Mouse (Mus musculus) hindbrain, embryonic 11.5 days (tissue): ENCODE measurements around the gene Bhlha15. TPM values are rescaled to one million over a fixed set of nuclear protein-coding genes. Genes with fewer than 3 reads are reported as not detected.

Source experiments
- ATAC-seq: fragments of 200-750 bp; cut with Nextera tagmentation; 2 replicates; pipeline ENCODE4 v1.8.0; 2017; ENCODE audit warnings: mild to moderate bottlenecking, moderate TSS enrichment, moderate library complexity; ENCODE audit not compliant: low FRiP score
- DNase-seq: peaks from one replicate; pipeline ENCODE4 v3.0.0-alpha.2; 2015; ENCODE audit warnings: low spot score
- H3K27ac ChIP-seq: fragments of 300-500 bp; sonication (generic); 2 replicates; pipeline ENCODE4 v1.5.1; 2014; ENCODE audit warnings: mild to moderate bottlenecking, low read depth, low read length
- H3K27me3 ChIP-seq: fragments of 300-500 bp; sonication (generic); 2 replicates; pipeline ENCODE4 v1.6.1; 2014; ENCODE audit warnings: mild to moderate bottlenecking, low read length, moderate library complexity, mixed read lengths; ENCODE audit not compliant: control insufficient read depth, insufficient read depth
- H3K36me3 ChIP-seq: fragments of 300-500 bp; sonication (generic); 2 replicates; pipeline ENCODE4 v1.6.1; 2014; ENCODE audit warnings: mild to moderate bottlenecking, low read length, moderate library complexity, mixed read lengths; ENCODE audit not compliant: control insufficient read depth, insufficient read depth
- H3K4me1 ChIP-seq: fragments of 300-500 bp; sonication (generic); replicated peaks from 2 replicates; pipeline ENCODE4 v1.6.1; 2014; ENCODE audit warnings: low read length, mixed read lengths; ENCODE audit not compliant: control insufficient read depth, insufficient read depth
- H3K4me2 ChIP-seq: fragments of 300-500 bp; sonication (generic); replicated peaks from 2 replicates; pipeline ENCODE4 v1.6.1; 2014; ENCODE audit warnings: mild to moderate bottlenecking, low read depth, low read length
- H3K4me3 ChIP-seq: fragments of 300-500 bp; sonication (generic); 2 replicates; pipeline ENCODE4 v1.5.1; 2014; ENCODE audit warnings: low read depth, low read length
- H3K9ac ChIP-seq: fragments of 300-500 bp; sonication (generic); 2 replicates; pipeline ENCODE4 v1.6.1; 2014; ENCODE audit warnings: low read depth, low read length
- H3K9me3 ChIP-seq: fragments of 300-500 bp; sonication (generic); 2 replicates; pipeline ENCODE4 v1.6.1; 2016; ENCODE audit warnings: low read length; ENCODE audit not compliant: control insufficient read depth
- WGBS: fragments of 180-500 bp; shearing (Covaris S2); extraction: QIAGEN DNeasy Blood & Tissue Kit; methylation state at CpG from one replicate; pipeline ENCODE4 v1.1.7; 2014; 5-methylcytosine and 5-hydroxymethylcytosine counted together
- polyA plus RNA-seq: library from polyadenylated mRNA; unstranded; fragments of >200 nt; fragmentation: Nextera tagmentation; extraction: Ambion mirVana; gene quantifications from 2 replicates; pipeline ENCODE4 v1.2.1, GENCODE M21; 2014

Gene Bhlha15
- polyA plus RNA-seq, 1 experiment from 2014 or later, result 0.15 TPM

DNA sequence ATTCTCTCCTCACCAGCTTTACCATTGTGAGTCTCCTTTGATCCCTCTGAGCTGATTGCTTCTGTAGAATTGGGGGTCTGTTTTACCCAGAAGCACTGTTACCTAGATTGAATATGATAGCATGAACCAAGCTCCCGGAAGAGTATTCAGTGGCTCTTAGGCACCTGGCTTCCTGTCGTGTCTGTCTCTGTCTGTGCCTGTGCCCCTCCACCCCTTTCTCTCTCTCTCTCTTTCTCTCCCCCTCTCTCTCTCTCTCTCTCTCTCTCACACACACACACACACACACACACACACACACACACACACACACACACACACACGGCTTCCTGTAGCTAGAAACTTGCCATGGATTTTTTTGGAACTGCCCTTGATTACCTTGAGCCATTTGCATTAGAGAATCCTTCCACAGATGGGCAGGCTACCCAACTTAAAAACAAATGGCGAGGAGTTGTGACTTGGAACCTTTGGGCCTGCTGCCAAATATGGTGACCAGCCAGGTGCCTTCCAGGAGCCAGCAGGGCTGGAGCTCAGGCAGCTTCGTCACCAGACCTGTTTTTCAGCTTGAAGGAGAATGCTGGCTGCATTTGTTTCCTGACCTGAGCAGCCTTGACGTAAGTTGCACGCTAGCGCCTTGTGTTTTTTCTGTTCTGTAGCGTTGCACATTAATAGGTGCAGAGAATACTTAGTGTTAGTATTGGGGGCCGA lies 27.1 kb upstream of the Bhlha15 start:
- Histone ChIP-seq H3K9me3 (no peaks in the 10 kb centered on the region), H3K36me3 (peaks cover 8% of the 10 kb centered on the region), H3K27ac (no peak overlapping the region), H3K4me3 (no peak overlapping the region), H3K4me2 (no peak overlapping the region), H3K4me1 (no peaks in the 10 kb centered on the region), H3K9ac (no peak overlapping the region), H3K27me3 (no peaks in the 10 kb centered on the region)
- ATAC-seq (no peak), DNase-seq (no peak)
- 89% methylated on average over 10 of the region's 10 CpGs for WGBS

DNA sequence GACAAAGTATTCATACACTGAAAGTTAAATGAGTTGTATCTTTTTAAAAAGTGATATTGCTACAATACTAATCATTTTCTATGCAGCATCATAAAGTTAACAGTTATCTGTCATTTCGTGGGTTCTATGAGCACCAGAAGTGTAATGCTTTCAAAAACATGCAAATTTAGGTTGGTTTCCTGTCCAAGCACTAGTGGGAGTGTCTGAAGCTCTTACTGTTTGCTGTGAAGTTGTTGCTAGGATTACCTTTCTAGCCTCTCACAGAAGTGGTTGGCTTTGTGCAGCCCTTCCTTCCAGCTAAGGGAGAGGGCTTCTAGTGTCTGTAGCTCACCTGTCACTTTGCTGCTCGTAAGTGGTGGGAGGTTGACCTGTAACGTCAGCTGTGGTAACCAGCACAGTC lies 24.3 kb upstream of the Bhlha15 start:
- WGBS, result 93% methylated on average over 3 of the region's 3 CpGs
- no peak overlapping the region for H3K9ac ChIP-seq
- H3K9me3 ChIP-seq, result no peaks in the 10 kb centered on the region
- no peak overlapping the region for H3K27ac ChIP-seq
- H3K27me3 ChIP-seq, result no peaks in the 10 kb centered on the region
- ATAC-seq (no peak), DNase-seq (no peak)
- H3K4me3 ChIP-seq, result no peak overlapping the region
- peaks cover 8% of the 10 kb centered on the region for H3K36me3 ChIP-seq
- H3K4me2 ChIP-seq, result no peak overlapping the region
- H3K4me1 ChIP-seq, result no peaks in the 10 kb centered on the region

DNA sequence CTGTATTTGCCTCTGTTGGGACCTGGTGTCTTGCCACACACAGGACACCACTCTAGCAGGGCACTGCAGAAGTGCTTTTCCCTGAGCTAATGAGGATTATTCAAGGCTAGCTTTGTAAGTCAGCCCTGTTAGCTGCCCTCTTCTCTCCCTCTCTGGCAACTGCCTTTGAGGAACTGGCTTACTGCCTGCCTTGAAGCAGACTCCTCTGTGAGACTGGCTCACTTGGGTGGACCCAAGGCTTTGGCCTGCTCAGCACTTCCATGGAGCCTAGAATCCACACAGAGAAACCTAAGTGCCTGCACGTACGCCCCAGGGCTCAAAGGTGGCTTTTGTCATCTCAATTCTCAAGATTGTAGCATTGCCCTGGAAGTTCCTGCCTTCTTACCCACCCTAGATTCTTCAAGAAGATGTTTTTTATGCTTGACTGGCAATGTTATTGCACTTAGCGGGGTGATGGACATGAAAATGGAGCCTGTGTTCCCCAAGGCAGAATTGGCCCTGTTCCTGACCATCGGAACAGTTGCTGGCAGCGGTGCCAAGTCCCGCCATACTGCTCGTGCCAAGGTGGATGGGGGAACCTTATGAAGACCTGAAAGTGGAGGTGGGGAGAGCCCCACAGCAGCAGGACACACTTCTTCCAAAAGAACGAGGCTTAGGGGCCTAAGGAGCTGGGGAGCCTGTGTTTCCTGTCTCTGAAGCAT lies 20.7 kb upstream of the Bhlha15 start:
- no peak for DNase-seq
- Histone ChIP-seq H3K27me3 (no peaks in the 10 kb centered on the region), H3K27ac (no peak overlapping the region), H3K9me3 (no peaks in the 10 kb centered on the region), H3K4me1 (no peaks in the 10 kb centered on the region), H3K4me3 (no peak overlapping the region), H3K9ac (no peak overlapping the region), H3K36me3 (peaks cover 12% of the 10 kb centered on the region), H3K4me2 (no peak overlapping the region)
- 95% methylated on average over 8 of the region's 8 CpGs for WGBS
- ATAC-seq, result no peak

DNA sequence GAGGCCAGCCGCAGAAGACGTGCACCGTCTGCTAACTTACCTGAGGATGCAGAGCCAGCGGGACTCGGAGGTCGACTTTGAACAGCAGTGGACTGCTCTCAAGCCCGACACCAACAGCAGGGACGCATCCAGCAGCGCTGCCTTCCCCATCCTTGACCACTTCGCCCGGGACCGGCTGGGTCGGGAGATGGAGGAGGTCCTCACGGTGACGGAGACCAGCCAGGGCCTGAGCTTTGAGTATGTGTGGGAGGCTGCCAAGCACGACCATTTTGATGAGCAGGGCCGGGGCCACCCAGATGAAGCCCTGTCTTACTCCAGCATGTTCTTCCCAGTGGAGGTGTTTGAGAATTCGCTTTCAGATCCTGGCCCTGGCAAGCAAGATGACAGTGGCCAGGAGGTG lies 16.4 kb upstream of the Bhlha15 start:
- no peak overlapping the region for H3K4me3 ChIP-seq
- no peak overlapping the region for H3K4me2 ChIP-seq
- no peaks in the 10 kb centered on the region for H3K4me1 ChIP-seq
- no peak overlapping the region for H3K9ac ChIP-seq
- no peaks in the 10 kb centered on the region for H3K9me3 ChIP-seq
- 97% methylated on average over 18 of the region's 18 CpGs for WGBS
- ATAC-seq (no peak), DNase-seq (no peak)
- no peak overlapping the region for H3K27ac ChIP-seq
- H3K36me3 ChIP-seq, result peaks cover 4% of the 10 kb centered on the region; the same call in 1 of the 2 replicates
- H3K27me3 ChIP-seq, result no peaks in the 10 kb centered on the region

DNA sequence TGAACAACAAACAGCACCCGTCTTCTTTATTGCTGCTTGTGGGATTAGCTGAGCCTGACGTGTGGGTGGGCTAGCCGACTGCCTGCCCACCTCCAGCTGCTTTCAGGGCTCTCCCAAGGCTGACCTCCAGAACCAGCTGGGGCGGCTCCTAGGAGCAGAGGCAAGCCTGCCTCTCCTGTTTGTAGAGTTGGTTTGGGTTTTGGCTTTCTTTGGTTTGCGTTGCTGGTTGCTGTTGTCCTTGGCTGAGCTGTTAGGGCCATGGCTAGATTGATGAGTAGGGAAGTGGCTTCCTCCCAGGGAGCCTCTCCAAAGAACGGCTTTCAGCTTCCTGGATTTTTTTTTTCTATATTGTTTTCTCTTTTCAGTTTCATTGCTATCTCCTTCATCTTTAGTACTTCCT lies 11.9 kb upstream of the Bhlha15 start:
- no peaks in the 10 kb centered on the region for H3K27me3 ChIP-seq
- no peak overlapping the region for H3K4me3 ChIP-seq
- no peaks in the 10 kb centered on the region for H3K4me1 ChIP-seq
- WGBS, result 79% methylated on average over 6 of the region's 6 CpGs
- H3K9me3 ChIP-seq, result no peaks in the 10 kb centered on the region
- H3K4me2 ChIP-seq, result no peak overlapping the region
- ATAC-seq (no peak), DNase-seq (no peak)
- no peak overlapping the region for H3K9ac ChIP-seq
- no peak overlapping the region for H3K27ac ChIP-seq
- peaks cover 4% of the 10 kb centered on the region; the same call in 1 of the 2 replicates for H3K36me3 ChIP-seq

DNA sequence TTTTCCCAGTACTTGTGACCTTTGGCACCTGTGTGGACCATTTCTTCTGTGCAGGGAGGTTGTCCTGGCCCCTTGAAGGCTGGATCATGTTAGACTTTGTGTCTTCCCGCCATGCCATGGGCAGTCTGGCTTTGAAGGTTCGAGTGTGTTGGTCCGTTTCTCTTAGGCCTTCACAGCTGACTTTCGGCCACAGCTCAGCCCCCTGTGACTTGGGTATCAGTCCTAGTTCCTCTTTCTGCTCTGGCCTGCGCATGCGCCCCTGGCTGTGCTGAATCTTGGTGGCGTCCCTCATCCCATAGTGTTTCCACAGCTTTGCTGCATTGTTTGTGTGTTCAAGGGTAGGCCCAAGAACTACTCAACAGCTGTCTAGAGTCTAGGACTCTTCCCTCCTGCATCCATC lies 8.8 kb upstream of the Bhlha15 start:
- Histone ChIP-seq H3K9me3 (no peaks in the 10 kb centered on the region), H3K27ac (no peak overlapping the region), H3K36me3 (no peaks in the 10 kb centered on the region; the same call in 1 of the 2 replicates), H3K4me3 (no peak overlapping the region), H3K27me3 (no peaks in the 10 kb centered on the region), H3K4me1 (no peaks in the 10 kb centered on the region), H3K9ac (no peak overlapping the region), H3K4me2 (no peak overlapping the region)
- DNase-seq (no peak), ATAC-seq (no peak)
- WGBS, result 94% methylated on average over 7 of the region's 7 CpGs

DNA sequence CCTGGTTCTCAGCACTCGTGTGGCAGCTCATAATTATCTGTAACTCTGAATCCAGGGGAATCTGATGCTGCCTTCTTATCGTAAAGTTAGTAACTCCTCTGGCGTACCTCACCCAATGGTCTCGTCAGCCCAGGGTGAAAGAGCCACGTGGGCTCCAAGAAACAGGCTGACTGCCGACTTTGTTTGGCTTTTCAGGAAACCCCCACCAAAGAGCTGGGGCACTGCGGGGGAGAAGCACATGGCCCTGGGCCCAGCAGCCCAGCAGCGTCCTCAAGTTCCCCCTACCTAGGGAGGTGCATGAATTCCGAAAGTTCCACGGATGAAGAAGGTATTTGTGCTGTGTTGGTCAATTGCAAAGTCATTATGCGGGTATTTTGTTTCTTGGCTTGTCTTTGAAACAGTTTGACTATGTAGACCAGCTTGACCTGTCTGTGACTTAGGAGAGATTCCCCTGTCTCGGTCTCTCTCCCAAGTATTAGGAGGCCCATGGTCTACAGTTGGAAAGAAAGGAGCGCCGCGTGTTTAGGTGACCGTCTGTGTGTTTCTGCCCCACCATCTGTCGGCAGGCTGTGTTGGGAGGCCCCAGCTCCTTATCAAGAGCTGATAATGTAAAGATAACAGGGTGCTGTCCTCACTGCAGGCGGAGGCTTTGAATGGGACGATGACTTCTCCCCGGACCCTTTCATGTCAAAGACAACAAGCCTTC lies 7.4 kb upstream of the Bhlha15 start:
- no peak for DNase-seq
- 80% methylated on average over 20 of the region's 20 CpGs for WGBS

DNA sequence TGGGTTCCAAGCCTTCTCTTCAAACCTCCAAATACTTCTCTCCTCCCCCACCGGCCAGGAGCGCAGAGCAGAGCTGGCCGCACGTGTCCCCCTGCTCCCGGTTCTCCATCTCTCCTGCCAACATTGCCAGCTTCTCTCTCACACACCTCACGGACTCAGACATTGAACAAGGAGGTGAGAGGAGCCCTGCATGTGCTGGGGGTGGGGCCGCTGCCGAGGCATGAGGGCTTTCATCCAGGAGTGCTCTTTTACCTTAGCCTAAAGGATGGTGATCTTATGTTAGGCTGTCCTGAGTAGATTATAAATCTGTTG lies 6.9 kb upstream of the Bhlha15 start:
- no peaks in the 10 kb centered on the region for H3K4me1 ChIP-seq
- H3K4me3 ChIP-seq, result no peak overlapping the region
- H3K27me3 ChIP-seq, result no peaks in the 10 kb centered on the region
- no peak overlapping the region for H3K27ac ChIP-seq
- H3K9ac ChIP-seq, result no peak overlapping the region
- ATAC-seq, result no peak
- DNase-seq, result no peak
- H3K36me3 ChIP-seq, result no peaks in the 10 kb centered on the region; the same call in 1 of the 2 replicates
- 74% methylated on average over 8 of the region's 8 CpGs for WGBS
- no peak overlapping the region for H3K4me2 ChIP-seq
- no peaks in the 10 kb centered on the region for H3K9me3 ChIP-seq

More for the DNA sequence above, 7.4 kb upstream of the Bhlha15 start:
- no peaks in the 10 kb centered on the region for H3K27me3 ChIP-seq
- no peak overlapping the region for H3K9ac ChIP-seq
- no peak overlapping the region for H3K4me2 ChIP-seq
- no peak overlapping the region for H3K27ac ChIP-seq
- H3K36me3 ChIP-seq, result no peaks in the 10 kb centered on the region; the same call in 1 of the 2 replicates
- no peaks in the 10 kb centered on the region for H3K9me3 ChIP-seq
- no peaks in the 10 kb centered on the region for H3K4me1 ChIP-seq
- no peak for ATAC-seq
- H3K4me3 ChIP-seq, result no peak overlapping the region
